24 mouse cellular contexts compared by ENCODE assay signal in genomic region chr10:75491936-75492262, GRCm38 (mm10). TPM values are rescaled to one million over a fixed set of nuclear protein-coding genes. Genes with fewer than 3 reads are reported as not detected.
DNase-seq lines count a peak whose midpoint lies in the region; ATAC-seq and TF ChIP-seq lines count a peak whose summit lies in the region.
"Had no signal": no experiment of that assay in that cellular context is flagged by ENCODE, and none has a peak within 500 bp of the region (broad histone marks: within the 10 kb centered on the region; RNA-seq: fewer than 3 reads in every experiment).

No protein-coding gene starts in this region.

- H3K27me3 ChIP-seq in lung, postnatal 0 days (replicated peaks; ENCODE audit: insufficient read depth, low read length), result no peaks in the 10 kb centered on the region
- no peaks in the 10 kb centered on the region for H3K27me3 ChIP-seq in cerebellum, adult 2 months (ENCODE audit: control insufficient read depth, insufficient read depth, low read length)
- H3K27me3 ChIP-seq: heart, embryonic 15.5 days; limb, embryonic 12.5 days; liver, embryonic 13.5 days; lung, embryonic 15.5 days; Patski had no signal

- TF ChIP-seq POLR2A in cerebellum, adult 2 months (IDR thresholded peaks at IDR 0.05; ENCODE audit: borderline replicate concordance, insufficient read depth, low read length), result no peak

- DNase-seq in lung, postnatal 0 days (ENCODE audit: low spot score), result peak; percentile 33
- no peak for DNase-seq in lung, postnatal 14 days
- DNase-seq in CD4-positive, CD25-positive, alpha-beta regulatory T cell, adult 2 months (ENCODE audit: low read depth, low spot score), result peak; percentile 61
- no peak for DNase-seq in cerebellum, adult 2 months
- no peak for DNase-seq in left cerebral cortex, adult 2 months (ENCODE audit: extremely low spot score in 1 of 2, low spot score in 2 of 2)
- DNase-seq: adrenal gland, postnatal 14 days; cerebellum, adult 8-10 months; gastrocnemius, postnatal 10 days; heart, postnatal 4 days; kidney, adult 2 months; kidney, postnatal 36 days; layer of hippocampus, adult 9-11 months; liver, embryonic 13.5 days; midbrain, embryonic 14.5 days had no signal

- no peak for TF ChIP-seq CTCF in lung, postnatal 0 days (IDR thresholded peaks at IDR 0.05)
- no peak for TF ChIP-seq CTCF in cerebellum, adult 2 months (IDR thresholded peaks at IDR 0.05; ENCODE audit: borderline replicate concordance, insufficient read depth, low read depth, low read length)
- no peak for TF ChIP-seq CTCF in left cerebral cortex, adult 2 months (IDR thresholded peaks at IDR 0.05)

- intact Hi-C loops in left cerebral cortex, adult 2 months (cut with DNase I), result no loop called here

- no peak overlapping the region for H3K4me2 ChIP-seq in lung, postnatal 0 days (replicated peaks; ENCODE audit: low read depth, low read length)
- H3K4me2 ChIP-seq: heart, embryonic 15.5 days; limb, embryonic 12.5 days; liver, embryonic 13.5 days; lung, embryonic 15.5 days had no signal

- no peaks in the 10 kb centered on the region for H3K9me3 ChIP-seq in lung, postnatal 0 days (ENCODE audit: low read length)
- H3K9me3 ChIP-seq: embryonic facial prominence, embryonic 10.5 days; heart, embryonic 15.5 days; limb, embryonic 12.5 days; liver, embryonic 13.5 days; lung, embryonic 15.5 days had no signal

- no peak for TF ChIP-seq EP300 in lung, postnatal 0 days (IDR thresholded peaks at IDR 0.05)

- H3K9ac ChIP-seq in lung, postnatal 0 days (replicated peaks; ENCODE audit: low read depth), result no peak overlapping the region
- H3K9ac ChIP-seq: heart, embryonic 15.5 days; limb, embryonic 12.5 days; liver, embryonic 13.5 days; lung, embryonic 15.5 days had no signal

- no peak for ATAC-seq in lung, postnatal 0 days
- peak; percentile 67 for ATAC-seq in common myeloid progenitor, adult 5-6 weeks (replicated peaks; ENCODE audit: low read depth, poor library complexity, severe bottlenecking)
- 0 out of 2 replicates have a peak, but pooled peaks have one; percentile 25 for ATAC-seq in monocyte, adult 5-6 weeks (replicated peaks; ENCODE audit: insufficient number of reproducible peaks, low FRiP score, low TSS enrichment, poor library complexity, severe bottlenecking)
- no peak for ATAC-seq in megakaryocyte-erythroid progenitor cell, adult 5-6 weeks (replicated peaks; ENCODE audit: low FRiP score, low TSS enrichment, poor library complexity, severe bottlenecking)
- ATAC-seq: hindbrain, postnatal 0 days; Patski had no signal

- H3K27ac ChIP-seq in lung, postnatal 0 days (ENCODE audit: low read length), result no peak overlapping the region
- no peak overlapping the region for H3K27ac ChIP-seq in cerebellum, adult 2 months (ENCODE audit: insufficient read depth, low read length)
- no peak overlapping the region for H3K27ac ChIP-seq in left cerebral cortex, adult 2 months
- H3K27ac ChIP-seq: embryonic facial prominence, embryonic 10.5 days; heart, embryonic 15.5 days; hindbrain, postnatal 0 days; limb, embryonic 12.5 days; liver, embryonic 13.5 days; lung, embryonic 15.5 days had no signal

- no peaks in the 10 kb centered on the region for H3K4me1 ChIP-seq in lung, postnatal 0 days (ENCODE audit: insufficient read depth, low read depth, low read length)
- H3K4me1 ChIP-seq in cerebellum, adult 2 months (ENCODE audit: control insufficient read depth, insufficient read depth, low read length), result no peaks in the 10 kb centered on the region
- H3K4me1 ChIP-seq: embryonic facial prominence, embryonic 10.5 days; limb, embryonic 12.5 days; liver, embryonic 13.5 days; lung, embryonic 15.5 days had no signal

- H3K4me3 ChIP-seq in lung, postnatal 0 days (ENCODE audit: low read depth, low read length), result no peak overlapping the region
- H3K4me3 ChIP-seq in cerebellum, adult 2 months (replicated peaks; ENCODE audit: insufficient read depth, low read depth, low read length), result no peak overlapping the region
- H3K4me3 ChIP-seq in left cerebral cortex, adult 2 months, result no peak overlapping the region
- H3K4me3 ChIP-seq: embryonic facial prominence, embryonic 10.5 days; heart, embryonic 15.5 days; limb, embryonic 12.5 days; liver, embryonic 13.5 days; lung, embryonic 15.5 days; myocyte had no signal

- no peaks in the 10 kb centered on the region for H3K36me3 ChIP-seq in lung, postnatal 0 days (ENCODE audit: insufficient read depth, low read length)
- H3K36me3 ChIP-seq: embryonic facial prominence, embryonic 10.5 days; heart, embryonic 15.5 days; limb, embryonic 12.5 days; liver, embryonic 13.5 days; lung, embryonic 15.5 days had no signal

- 29% methylated on average over 2 of the region's 2 CpGs for WGBS in lung, postnatal 0 days
- WGBS in cerebellum, adult 2 months, result 70% methylated on average over 2 of the region's 2 CpGs

RNA-seq across cellular contexts. Expression of gene Snrpd3, which starts 25.5 kb away (rescaled TPM):
- polyA plus RNA-seq in lung, postnatal 0 days (2015; fragmentation: Nextera tagmentation; extraction: Ambion mirVana), result 61.6 and 65.7 TPM in 2 replicates
- 82.7 and 123 TPM in 2 replicates for total RNA-seq in common myeloid progenitor, adult 5-6 weeks (2017)
- total RNA-seq in monocyte, adult 5-6 weeks (2017), result 46.3 to 64.6 TPM (median 59.6 TPM) in 3 replicates
- polyA plus RNA-seq in cerebellum, adult 2 months (2012; rRNA removed), result 57.8 and 59.5 TPM in 2 replicates
- 10 to 100 TPM; 65.4 to 73.4 TPM for total RNA-seq in left cerebral cortex, adult 2 months (2021)
- total RNA-seq in megakaryocyte-erythroid progenitor cell, adult 5-6 weeks (2014; fragmentation: Nextera tagmentation), result 113 and 163 TPM in 2 replicates
- 74.2 and 142 TPM in 2 replicates for total RNA-seq in megakaryocyte-erythroid progenitor cell, adult 5-6 weeks (2017)

RNA-seq across cellular contexts. Expression of gene Gucd1, which starts 25.9 kb away (rescaled TPM):
- polyA plus RNA-seq in lung, postnatal 0 days (2015; fragmentation: Nextera tagmentation; extraction: Ambion mirVana), result 19.9 and 20.3 TPM in 2 replicates
- 11.5 and 13.3 TPM in 2 replicates for total RNA-seq in common myeloid progenitor, adult 5-6 weeks (2017)
- 49.4 to 66.8 TPM (median 54.5 TPM) in 3 replicates for total RNA-seq in monocyte, adult 5-6 weeks (2017)
- 20.7 and 21.5 TPM in 2 replicates for polyA plus RNA-seq in cerebellum, adult 2 months (2012; rRNA removed)
- total RNA-seq in left cerebral cortex, adult 2 months (2021), result 10 to 100 TPM; 16.8 to 18.1 TPM
- 13.9 and 18.9 TPM in 2 replicates for total RNA-seq in megakaryocyte-erythroid progenitor cell, adult 5-6 weeks (2014; fragmentation: Nextera tagmentation)
- total RNA-seq in megakaryocyte-erythroid progenitor cell, adult 5-6 weeks (2017), result 14.8 and 19.3 TPM in 2 replicates

Comparison
In these comparisons a context has a peak if more than half of its experiments do, and no peak if none do; other contexts are left out.
1. DNase-seq: peak in lung, postnatal 0 days (single experiment) and CD4-positive, CD25-positive, alpha-beta regulatory T cell, adult 2 months (single experiment); none in lung, postnatal 14 days (single experiment), cerebellum, adult 2 months (0 of 2) and left cerebral cortex, adult 2 months (0 of 2).
2. ATAC-seq: peak in common myeloid progenitor, adult 5-6 weeks (single experiment) and monocyte, adult 5-6 weeks (single experiment); none in lung, postnatal 0 days (single experiment) and megakaryocyte-erythroid progenitor cell, adult 5-6 weeks (single experiment).